Mouse (Mus musculus) lung, embryonic 15.5 days (tissue): ENCODE measurements around the gene Lin52. TPM values are rescaled to one million over a fixed set of nuclear protein-coding genes. Genes with fewer than 3 reads are reported as not detected.
A peak's percentile ranks its signal among the peaks of the same experiment; 100 is the strongest.

Source experiments
- ATAC-seq: fragments of 200-750 bp; cut with Nextera tagmentation; 2 replicates; pipeline ENCODE4 v1.8.0; 2017; ENCODE audit warnings: moderate number of reproducible peaks, borderline replicate concordance; ENCODE audit not compliant: low FRiP score, low TSS enrichment; ENCODE audit errors: extremely low read depth
- H3K27ac ChIP-seq: fragments of 300-500 bp; sonication (generic); 2 replicates; pipeline ENCODE4 v1.5.1; 2015; ENCODE audit warnings: moderate library complexity, mild to moderate bottlenecking, inconsistent platforms
- H3K27me3 ChIP-seq: fragments of 300-500 bp; sonication (generic); 2 replicates; pipeline ENCODE4 v1.6.1; 2015; ENCODE audit warnings: inconsistent platforms
- H3K36me3 ChIP-seq: fragments of 300-500 bp; sonication (generic); 2 replicates; pipeline ENCODE4 v1.6.1; 2015; ENCODE audit warnings: inconsistent platforms
- H3K4me1 ChIP-seq: fragments of 300-500 bp; sonication (generic); 2 replicates; pipeline ENCODE4 v1.6.1; 2015; ENCODE audit warnings: inconsistent platforms
- H3K4me2 ChIP-seq: fragments of 300-500 bp; sonication (generic); 2 replicates; pipeline ENCODE4 v1.6.1; 2015; ENCODE audit warnings: inconsistent platforms, mild to moderate bottlenecking, moderate library complexity
- H3K4me3 ChIP-seq: fragments of 300-500 bp; sonication (generic); 2 replicates; pipeline ENCODE4 v1.5.1; 2015; ENCODE audit warnings: mild to moderate bottlenecking, inconsistent platforms
- H3K9ac ChIP-seq: fragments of 300-500 bp; sonication (generic); 2 replicates; pipeline ENCODE4 v1.6.1; 2015; ENCODE audit warnings: inconsistent platforms
- H3K9me3 ChIP-seq: fragments of 300-500 bp; sonication (generic); 2 replicates; pipeline ENCODE4 v1.6.1; 2016; ENCODE audit warnings: inconsistent platforms
- WGBS: fragments of 180-500 bp; shearing (Covaris S2); methylation state at CpG from one replicate; pipeline ENCODE4 v1.1.7; 2015; 5-methylcytosine and 5-hydroxymethylcytosine counted together
- polyA plus RNA-seq: library from polyadenylated mRNA; unstranded; fragments of >200 nt; fragmentation: Nextera tagmentation; extraction: Ambion mirVana; gene quantifications from 2 replicates; pipeline ENCODE4 v1.2.1, GENCODE M21; 2015

Lin52 gene
- polyA plus RNA-seq, 1 experiment from 2014 or later, result 22.2 TPM

DNA sequence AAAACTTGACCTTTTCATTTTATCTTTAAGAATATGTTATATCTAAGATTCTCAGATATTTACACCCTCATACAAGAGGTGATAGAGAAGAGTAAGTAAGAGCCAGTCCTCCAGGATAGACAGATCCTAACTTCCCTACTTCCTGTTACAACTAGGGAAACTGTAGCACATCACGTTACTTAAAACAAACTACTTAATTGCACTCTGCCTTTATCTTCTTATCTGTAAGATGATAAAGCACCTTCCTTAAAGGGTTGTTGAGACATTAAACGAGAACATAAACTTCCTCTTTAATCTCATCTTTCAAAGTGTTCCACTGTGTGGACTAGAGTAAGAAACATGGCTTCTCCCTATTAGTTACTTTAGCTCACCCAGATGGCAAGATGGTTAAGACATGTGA is 12.5 kb upstream of the Lin52 start:
- 26% methylated on average over 2 of the region's 2 CpGs for WGBS
- Histone ChIP-seq H3K4me3 (no peak overlapping the region), H3K9ac (no peak overlapping the region), H3K9me3 (no peaks in the 10 kb centered on the region), H3K4me2 (no peak overlapping the region), H3K36me3 (0 out of 2 replicates have a peak, but pooled peaks cover 3% of the 10 kb centered on the region), H3K27me3 (no peaks in the 10 kb centered on the region), H3K4me1 (no peaks in the 10 kb centered on the region), H3K27ac (no peak overlapping the region)
- ATAC-seq, result no peak

DNA sequence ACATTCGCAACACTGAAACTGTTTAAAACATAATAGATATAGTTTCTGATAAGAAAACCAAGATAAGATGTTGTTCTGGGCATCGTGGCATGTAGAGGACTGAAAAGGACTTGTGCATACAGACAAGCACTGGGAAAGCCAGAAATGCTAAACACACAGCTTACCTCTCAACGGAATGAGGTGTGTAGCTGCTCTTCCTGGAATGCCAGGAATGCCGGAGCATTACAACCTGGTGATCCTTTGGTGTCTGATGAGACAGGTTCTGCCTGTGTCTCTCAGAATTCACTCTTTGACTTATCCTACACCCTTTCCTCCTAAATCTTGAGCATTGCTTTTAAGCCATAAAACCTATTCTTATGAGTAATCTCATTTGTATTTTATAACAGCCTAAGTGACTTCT is 8.7 kb upstream of the Lin52 start:
- no peak overlapping the region for H3K4me2 ChIP-seq
- no peak overlapping the region for H3K4me3 ChIP-seq
- 64% methylated on average over 4 of the region's 4 CpGs for WGBS
- no peaks in the 10 kb centered on the region for H3K27me3 ChIP-seq
- no peaks in the 10 kb centered on the region for H3K4me1 ChIP-seq
- no peak for ATAC-seq
- no peak overlapping the region for H3K27ac ChIP-seq
- H3K36me3 ChIP-seq, result 0 out of 2 replicates have a peak, but pooled peaks cover 3% of the 10 kb centered on the region
- H3K9me3 ChIP-seq, result no peaks in the 10 kb centered on the region
- H3K9ac ChIP-seq, result no peak overlapping the region

GRCm38 (mm10) chr12:84447386-84447785 is 3.8 kb upstream of the Lin52 start:
- Histone ChIP-seq H3K4me3 (no peak overlapping the region), H3K27ac (no peak overlapping the region), H3K4me2 (no peak overlapping the region), H3K4me1 (peaks cover 15% of the 10 kb centered on the region), H3K27me3 (no peaks in the 10 kb centered on the region; the same call in 1 of the 2 replicates), H3K9ac (no peak overlapping the region), H3K36me3 (no peaks in the 10 kb centered on the region), H3K9me3 (no peaks in the 10 kb centered on the region)
- no peak for ATAC-seq
- WGBS, result 77% methylated on average over 1 of the region's 1 CpGs

- H3K9me3 ChIP-seq, result no peaks in the 10 kb centered on the region
- peaks cover 21% of the 10 kb centered on the region for H3K4me1 ChIP-seq
- H3K36me3 ChIP-seq, result no peaks in the 10 kb centered on the region
- H3K4me3 ChIP-seq, result no peak overlapping the region
- H3K27ac ChIP-seq, result no peak overlapping the region
- ATAC-seq, result no peak
- no peaks in the 10 kb centered on the region; the same call in 1 of the 2 replicates for H3K27me3 ChIP-seq
- H3K9ac ChIP-seq, result no peak overlapping the region
- H3K4me2 ChIP-seq, result no peak overlapping the region
- WGBS, result 81% methylated on average over 6 of the region's 6 CpGs
These were observed 3.0 kb upstream of the Lin52 start for GRCm38 (mm10) chr12:84448181-84448580.

DNA sequence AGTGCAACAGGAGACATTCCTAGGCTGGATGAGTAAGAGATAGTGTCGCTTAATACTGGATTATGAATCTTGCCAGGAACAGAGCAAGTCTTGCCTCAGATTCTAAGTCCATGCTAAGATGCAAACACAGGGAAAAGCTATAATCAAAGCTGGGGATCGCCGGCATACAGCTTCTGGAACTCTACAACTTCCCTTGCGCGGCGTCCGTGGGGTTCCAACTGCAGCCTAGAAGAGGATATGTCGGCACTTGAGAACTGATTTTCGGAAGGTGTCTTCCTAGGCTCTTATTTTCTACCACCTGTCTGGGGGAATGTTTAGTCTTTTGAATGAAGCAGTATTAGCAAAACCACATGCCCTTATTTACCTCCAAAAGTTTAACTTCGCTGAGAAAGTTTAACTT is 1.3 kb upstream of the Lin52 start:
- H3K36me3 ChIP-seq, result no peaks in the 10 kb centered on the region
- no peak for ATAC-seq
- H3K4me2 ChIP-seq, result peak overlapping the region; percentile 95
- H3K27ac ChIP-seq, result 0 out of 2 replicates have a peak overlapping the region, but pooled peaks have one; percentile 81
- peaks cover 21% of the 10 kb centered on the region for H3K4me1 ChIP-seq
- H3K4me3 ChIP-seq, result peak overlapping the region; percentile 78
- WGBS, result 45% methylated on average over 10 of the region's 10 CpGs
- no peaks in the 10 kb centered on the region for H3K9me3 ChIP-seq
- no peaks in the 10 kb centered on the region; the same call in 1 of the 2 replicates for H3K27me3 ChIP-seq
- H3K9ac ChIP-seq, result peak overlapping the region; percentile 66

GRCm38 (mm10) chr12:84450351-84450717 is 888 bp upstream of the Lin52 start:
- Histone ChIP-seq H3K9me3 (no peaks in the 10 kb centered on the region), H3K4me3 (peak overlapping the region; percentile 78), H3K4me1 (peaks cover 21% of the 10 kb centered on the region), H3K36me3 (no peaks in the 10 kb centered on the region), H3K27ac (peak overlapping the region; percentile 81), H3K4me2 (peak overlapping the region; percentile 95), H3K27me3 (no peaks in the 10 kb centered on the region; the same call in 1 of the 2 replicates), H3K9ac (peak overlapping the region; percentile 66)
- WGBS, result 1% methylated on average over 6 of the region's 6 CpGs
- ATAC-seq, result no peak

DNA sequence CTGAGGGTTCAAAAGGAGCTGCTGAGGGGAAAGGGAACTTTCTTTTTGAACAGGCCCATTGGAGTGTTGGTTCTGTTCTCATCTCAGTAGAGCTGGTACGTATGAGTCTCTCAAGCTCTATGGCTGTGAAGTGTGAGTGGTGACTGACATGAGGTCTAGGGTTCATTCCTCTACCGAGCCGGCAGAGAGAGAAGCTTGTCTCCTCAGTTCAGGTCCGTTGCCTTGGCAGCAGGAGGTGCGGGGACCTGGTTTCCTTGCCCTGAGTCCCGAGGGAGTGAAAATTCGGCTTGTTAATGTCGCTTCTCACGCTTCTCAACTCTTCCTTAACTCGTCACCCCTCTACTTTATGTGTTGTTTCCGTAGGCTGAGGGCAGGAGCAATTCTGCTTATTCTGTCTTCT is 579 bp downstream of the Lin52 start:
- H3K4me2 ChIP-seq, result peak overlapping the region; percentile 95
- WGBS, result under 1% methylated on average over 11 of the region's 11 CpGs
- H3K36me3 ChIP-seq, result 0 out of 2 replicates have a peak, but pooled peaks cover 1% of the 10 kb centered on the region
- no peaks in the 10 kb centered on the region; the same call in 1 of the 2 replicates for H3K27me3 ChIP-seq
- H3K4me1 ChIP-seq, result peaks cover 21% of the 10 kb centered on the region
- no peak for ATAC-seq
- peak overlapping the region; percentile 78 for H3K4me3 ChIP-seq
- peak overlapping the region; percentile 68 for H3K9ac ChIP-seq
- H3K27ac ChIP-seq, result peak overlapping the region; percentile 64
- H3K9me3 ChIP-seq, result no peaks in the 10 kb centered on the region

GRCm38 (mm10) chr12:84456911-84457310 is 5.7 kb downstream of the Lin52 start:
- Histone ChIP-seq H3K27ac (no peak overlapping the region), H3K4me3 (no peak overlapping the region), H3K4me1 (peaks cover 11% of the 10 kb centered on the region), H3K27me3 (no peaks in the 10 kb centered on the region), H3K36me3 (peaks cover 27% of the 10 kb centered on the region), H3K9me3 (no peaks in the 10 kb centered on the region), H3K4me2 (no peak overlapping the region), H3K9ac (no peak overlapping the region)
- ATAC-seq, result no peak
- WGBS, result 88% methylated on average over 3 of the region's 3 CpGs

- Histone ChIP-seq H3K27me3 (no peaks in the 10 kb centered on the region), H3K9me3 (no peaks in the 10 kb centered on the region), H3K4me1 (no peaks in the 10 kb centered on the region), H3K36me3 (peaks cover 48% of the 10 kb centered on the region), H3K4me2 (no peak overlapping the region), H3K9ac (no peak overlapping the region), H3K4me3 (no peak overlapping the region), H3K27ac (no peak overlapping the region)
- WGBS, result 46% methylated on average over 1 of the region's 1 CpGs
- ATAC-seq, result no peak
These were observed 8.6 kb downstream of the Lin52 start for GRCm38 (mm10) chr12:84459845-84460244.

GRCm38 (mm10) chr12:84461416-84461815 is 10.2 kb downstream of the Lin52 start:
- no peak overlapping the region for H3K4me2 ChIP-seq
- peaks cover 49% of the 10 kb centered on the region for H3K36me3 ChIP-seq
- H3K9ac ChIP-seq, result no peak overlapping the region
- no peaks in the 10 kb centered on the region for H3K9me3 ChIP-seq
- H3K27me3 ChIP-seq, result no peaks in the 10 kb centered on the region
- ATAC-seq, result no peak
- H3K27ac ChIP-seq, result no peak overlapping the region
- no peaks in the 10 kb centered on the region for H3K4me1 ChIP-seq
- WGBS, result 90% methylated on average over 5 of the region's 5 CpGs
- H3K4me3 ChIP-seq, result no peak overlapping the region

DNA sequence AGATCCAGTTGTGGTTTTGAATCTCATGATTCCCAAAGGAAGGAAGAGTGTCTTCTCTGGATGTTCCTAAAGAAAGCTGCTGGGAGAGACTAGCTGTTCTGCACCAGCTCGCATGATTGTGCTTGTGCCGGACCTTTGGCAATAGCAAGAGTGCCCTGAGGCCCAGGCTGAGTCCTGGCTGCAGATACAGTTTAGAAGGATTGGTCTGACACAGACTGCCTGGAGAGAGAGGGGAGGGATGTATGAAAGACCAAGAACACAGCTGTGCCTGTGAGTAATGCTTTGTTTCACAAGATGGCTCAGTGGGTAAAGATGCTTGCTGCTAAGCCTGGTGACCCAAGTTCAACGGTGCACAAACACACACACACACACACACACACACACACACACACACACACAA is 11.6 kb downstream of the Lin52 start:
- Histone ChIP-seq H3K9me3 (no peaks in the 10 kb centered on the region), H3K36me3 (peaks cover 42% of the 10 kb centered on the region), H3K4me2 (no peak overlapping the region), H3K4me3 (no peak overlapping the region), H3K9ac (no peak overlapping the region), H3K27ac (no peak overlapping the region), H3K4me1 (no peaks in the 10 kb centered on the region), H3K27me3 (no peaks in the 10 kb centered on the region)
- ATAC-seq, result no peak
- 85% methylated on average over 3 of the region's 3 CpGs for WGBS

DNA sequence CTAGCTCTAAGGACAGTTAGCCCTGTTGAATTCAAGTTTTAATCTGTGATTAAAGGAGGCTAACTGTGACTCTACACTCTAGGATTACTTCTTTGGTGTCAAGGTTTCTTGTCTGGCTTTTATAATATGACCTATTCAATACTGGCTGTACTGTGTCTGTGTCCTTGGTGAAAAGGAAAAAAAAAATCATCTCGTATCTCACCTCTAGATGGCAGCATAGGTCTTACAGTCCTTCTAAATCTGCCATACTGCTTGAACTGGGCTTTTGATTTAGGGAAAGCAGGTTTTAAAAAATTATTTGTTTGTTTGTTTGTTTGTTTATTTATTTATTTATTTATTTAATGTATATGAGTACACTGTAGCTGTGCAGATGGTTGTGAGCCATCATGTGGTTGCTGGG is 17.5 kb downstream of the Lin52 start:
- 0% methylated on average over 1 of the region's 1 CpGs for WGBS
- H3K27ac ChIP-seq, result no peak overlapping the region
- H3K9me3 ChIP-seq, result no peaks in the 10 kb centered on the region
- no peak for ATAC-seq
- H3K27me3 ChIP-seq, result no peaks in the 10 kb centered on the region
- H3K4me2 ChIP-seq, result no peak overlapping the region
- no peak overlapping the region for H3K4me3 ChIP-seq
- no peak overlapping the region for H3K9ac ChIP-seq
- H3K4me1 ChIP-seq, result no peaks in the 10 kb centered on the region
- peaks cover 15% of the 10 kb centered on the region; the same call in 1 of the 2 replicates for H3K36me3 ChIP-seq

DNA sequence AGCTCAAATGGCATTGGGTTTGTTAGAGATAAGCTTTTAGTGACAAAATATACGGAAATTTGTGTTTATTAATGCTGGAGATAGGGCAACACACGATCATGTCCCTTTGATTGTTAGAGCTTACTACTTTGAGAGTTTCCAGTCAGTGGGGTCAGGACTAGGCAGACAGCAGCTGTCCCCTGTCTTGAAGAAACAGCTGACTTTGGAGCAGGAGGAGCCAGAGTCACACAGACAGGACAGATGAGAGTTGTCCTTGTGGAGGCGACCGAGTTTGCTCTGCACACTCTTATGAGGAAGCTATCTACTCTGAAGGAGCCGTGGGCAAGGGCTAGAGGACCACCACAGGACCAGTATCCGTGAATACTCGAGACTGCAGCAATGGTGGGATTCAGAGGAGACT is 27.7 kb downstream of the Lin52 start:
- Histone ChIP-seq H3K4me3 (no peak overlapping the region), H3K9ac (no peak overlapping the region), H3K27ac (no peak overlapping the region), H3K4me1 (no peaks in the 10 kb centered on the region), H3K36me3 (0 out of 2 replicates have a peak, but pooled peaks cover 4% of the 10 kb centered on the region), H3K4me2 (no peak overlapping the region), H3K27me3 (no peaks in the 10 kb centered on the region), H3K9me3 (no peaks in the 10 kb centered on the region)
- WGBS, result 78% methylated on average over 7 of the region's 7 CpGs
- ATAC-seq, result no peak
